Mouse (Mus musculus) neural tube, embryonic 12.5 days (tissue): ENCODE measurements at regions not wholly inside any gene's neighbourhood (a gene's known extent, or its start where the extent isn't known, plus 50 kb on each side); places are given as distances from the start of the nearest gene placed in this dataset.

Experiments
- ATAC-seq: fragments of 200-750 bp; cut with Nextera tagmentation; 2 replicates; pipeline ENCODE4 v1.8.0; 2017; ENCODE audit warnings: low read depth, mild to moderate bottlenecking, moderate TSS enrichment, moderate library complexity; ENCODE audit not compliant: low FRiP score
- H3K27ac ChIP-seq: fragments of 300-500 bp; sonication (generic); 2 replicates; pipeline ENCODE4 v1.5.1; 2016
- H3K27me3 ChIP-seq: fragments of 300-500 bp; sonication (generic); replicated peaks from 2 replicates; pipeline ENCODE4 v1.6.1; 2016; ENCODE audit warnings: mild to moderate bottlenecking
- H3K36me3 ChIP-seq: fragments of 300-500 bp; sonication (generic); 2 replicates; pipeline ENCODE4 v1.6.1; 2016; ENCODE audit warnings: mild to moderate bottlenecking
- H3K4me1 ChIP-seq: fragments of 300-500 bp; sonication (generic); 2 replicates; pipeline ENCODE4 v1.6.1; 2016
- H3K4me2 ChIP-seq: fragments of 300-500 bp; sonication (generic); replicated peaks from 2 replicates; pipeline ENCODE4 v1.6.1; 2016; ENCODE audit warnings: mild to moderate bottlenecking
- H3K4me3 ChIP-seq: fragments of 300-500 bp; sonication (generic); 2 replicates; pipeline ENCODE4 v1.5.1; 2016
- H3K9ac ChIP-seq: fragments of 300-500 bp; sonication (generic); 2 replicates; pipeline ENCODE4 v1.6.1; 2016; ENCODE audit warnings: mild to moderate bottlenecking
- H3K9me3 ChIP-seq: fragments of 300-500 bp; sonication (generic); 2 replicates; pipeline ENCODE4 v1.6.1; 2016; ENCODE audit warnings: mild to moderate bottlenecking
- WGBS: fragments of 180-500 bp; shearing (Covaris S2); methylation state at CpG from one replicate; pipeline ENCODE4 v1.1.7; 2016; 5-methylcytosine and 5-hydroxymethylcytosine counted together

DNA sequence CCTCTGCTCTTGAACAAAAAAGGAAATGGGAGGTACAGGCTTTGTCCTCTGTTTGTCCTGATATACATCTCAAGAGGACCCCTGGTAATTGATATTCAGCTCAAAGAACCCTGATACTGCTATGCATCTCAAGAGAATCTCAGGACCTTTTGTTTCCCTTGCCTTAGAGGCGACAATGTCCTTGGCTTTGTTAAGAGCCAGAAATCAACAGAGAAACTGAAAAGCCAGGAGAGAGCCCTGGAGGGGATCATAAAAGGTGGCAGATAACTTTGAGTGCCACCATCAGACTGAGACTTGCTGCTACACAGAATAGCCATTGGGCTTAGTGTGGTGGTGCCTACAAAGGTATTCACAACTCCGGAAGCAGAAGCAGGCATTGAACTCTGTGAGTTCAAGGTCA, 74.3 kb upstream of the Gadd45a start:
- no peak overlapping the region for H3K27ac ChIP-seq
- H3K9me3 ChIP-seq: no peaks in the 10 kb centered on the region
- 55% methylated on average over 2 of the region's 2 CpGs for WGBS
- ATAC-seq: no peak
- 0 out of 2 replicates have a peak, but pooled peaks cover 3% of the 10 kb centered on the region for H3K4me1 ChIP-seq
- no peak overlapping the region for H3K4me2 ChIP-seq
- H3K4me3 ChIP-seq: no peak overlapping the region
- H3K36me3 ChIP-seq: no peaks in the 10 kb centered on the region
- peaks cover 5% of the 10 kb centered on the region; the same call in 1 of the 2 replicates for H3K27me3 ChIP-seq
- H3K9ac ChIP-seq: no peak overlapping the region

DNA sequence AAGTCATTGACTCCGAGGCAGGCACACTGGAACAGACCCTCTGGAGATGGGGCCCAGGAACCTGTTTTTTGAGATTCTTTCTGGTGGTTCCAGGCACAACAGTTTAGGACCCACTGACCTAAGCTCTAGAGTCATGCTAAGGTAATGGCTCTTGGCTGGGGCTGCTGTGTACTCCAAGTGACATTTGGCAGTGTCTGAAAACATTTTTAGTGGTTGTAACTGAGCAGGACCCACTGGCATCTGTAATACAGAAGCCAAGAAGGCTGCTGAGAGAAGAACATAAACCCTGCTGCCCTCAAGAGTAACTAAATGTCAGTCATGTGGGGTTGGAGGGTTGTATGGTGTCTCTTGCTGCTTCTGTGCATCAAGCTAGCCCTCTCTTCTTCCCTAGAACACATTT, 73.1 kb upstream of the Gadd45a start:
- peaks cover 5% of the 10 kb centered on the region; the same call in 1 of the 2 replicates for H3K27me3 ChIP-seq
- H3K4me1 ChIP-seq: 0 out of 2 replicates have a peak, but pooled peaks cover 3% of the 10 kb centered on the region
- no peaks in the 10 kb centered on the region for H3K9me3 ChIP-seq
- no peak overlapping the region for H3K27ac ChIP-seq
- no peak for ATAC-seq
- H3K36me3 ChIP-seq: no peaks in the 10 kb centered on the region
- 72% methylated on average over 1 of the region's 1 CpGs for WGBS
- no peak overlapping the region for H3K4me2 ChIP-seq
- H3K9ac ChIP-seq: no peak overlapping the region
- H3K4me3 ChIP-seq: no peak overlapping the region

DNA sequence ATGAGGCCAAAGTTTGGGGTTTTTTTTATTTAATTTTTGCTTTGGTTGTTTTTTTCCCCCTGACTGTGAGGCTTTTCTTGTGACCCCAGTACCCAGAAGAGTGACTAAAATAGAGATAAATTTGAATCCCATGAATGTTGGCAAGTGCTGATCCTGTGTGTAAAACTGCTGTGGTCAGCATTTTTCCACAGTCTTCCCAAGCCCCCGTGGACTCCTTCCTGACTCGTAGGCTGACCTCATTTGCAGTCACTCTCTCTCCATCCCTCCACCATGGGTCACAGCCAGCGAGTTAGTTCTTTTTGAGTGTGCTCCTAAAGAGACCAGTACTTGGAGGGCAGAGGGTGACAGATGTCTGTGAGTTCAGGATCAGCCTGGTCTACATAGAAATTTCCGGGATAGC, 72.5 kb upstream of the Gadd45a start:
- no peak overlapping the region for H3K4me2 ChIP-seq
- no peak overlapping the region for H3K9ac ChIP-seq
- no peak for ATAC-seq
- 0 out of 2 replicates have a peak, but pooled peaks cover 3% of the 10 kb centered on the region for H3K4me1 ChIP-seq
- no peaks in the 10 kb centered on the region for H3K36me3 ChIP-seq
- no peak overlapping the region for H3K4me3 ChIP-seq
- H3K27me3 ChIP-seq: peaks cover 5% of the 10 kb centered on the region; the same call in 1 of the 2 replicates
- H3K27ac ChIP-seq: no peak overlapping the region
- 65% methylated on average over 4 of the region's 4 CpGs for WGBS
- H3K9me3 ChIP-seq: no peaks in the 10 kb centered on the region

DNA sequence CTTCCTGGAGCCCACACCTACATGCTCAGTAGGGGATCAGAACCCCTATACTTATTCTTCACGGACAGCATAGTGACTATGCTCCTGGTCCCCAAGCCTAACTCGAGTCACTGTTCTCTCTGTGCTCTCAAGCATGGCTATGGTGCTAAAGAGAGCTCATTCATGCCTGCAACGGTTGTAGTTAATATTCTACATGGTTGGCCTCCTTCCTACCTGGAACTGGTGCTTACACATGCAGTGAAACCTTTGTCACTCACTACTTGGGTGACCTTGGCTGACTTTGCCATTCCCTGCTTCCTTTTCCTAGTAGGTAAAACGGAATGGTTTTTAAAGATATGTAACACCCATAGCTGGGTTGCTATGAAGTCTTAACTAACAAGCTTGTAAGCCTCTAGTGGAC, 70.3 kb upstream of the Gadd45a start:
- Histone ChIP-seq H3K9me3 (no peaks in the 10 kb centered on the region), H3K4me2 (no peak overlapping the region), H3K27me3 (no peaks in the 10 kb centered on the region), H3K4me1 (no peaks in the 10 kb centered on the region), H3K27ac (no peak overlapping the region), H3K9ac (no peak overlapping the region), H3K4me3 (no peak overlapping the region), H3K36me3 (no peaks in the 10 kb centered on the region)
- 85% methylated on average over 4 of the region's 4 CpGs for WGBS
- ATAC-seq: no peak

DNA sequence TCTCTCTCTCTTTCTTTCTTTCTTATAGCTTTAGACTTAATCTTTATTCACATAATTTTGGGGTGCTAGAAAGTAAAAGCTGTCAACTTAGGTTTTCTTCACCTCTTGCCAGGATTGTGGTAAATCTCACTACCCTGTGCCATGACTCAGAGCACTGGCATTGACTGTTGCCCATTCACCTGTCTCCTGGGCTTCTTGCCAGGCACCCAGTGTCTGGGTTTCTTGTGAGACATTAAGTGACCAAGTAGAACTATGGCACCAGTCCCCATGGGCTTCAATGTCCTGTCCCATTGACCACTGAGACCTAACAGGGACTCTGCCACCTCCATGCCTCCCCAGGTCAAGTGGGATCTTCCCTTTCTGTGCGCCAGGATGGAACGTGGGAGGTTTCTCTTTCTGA, 69.2 kb upstream of the Gadd45a start:
- no peaks in the 10 kb centered on the region for H3K9me3 ChIP-seq
- no peak overlapping the region for H3K27ac ChIP-seq
- H3K36me3 ChIP-seq: no peaks in the 10 kb centered on the region
- H3K4me1 ChIP-seq: no peaks in the 10 kb centered on the region
- H3K9ac ChIP-seq: no peak overlapping the region
- WGBS: 90% methylated on average over 2 of the region's 2 CpGs
- no peak overlapping the region for H3K4me2 ChIP-seq
- no peak overlapping the region for H3K4me3 ChIP-seq
- no peaks in the 10 kb centered on the region for H3K27me3 ChIP-seq
- no peak for ATAC-seq

DNA sequence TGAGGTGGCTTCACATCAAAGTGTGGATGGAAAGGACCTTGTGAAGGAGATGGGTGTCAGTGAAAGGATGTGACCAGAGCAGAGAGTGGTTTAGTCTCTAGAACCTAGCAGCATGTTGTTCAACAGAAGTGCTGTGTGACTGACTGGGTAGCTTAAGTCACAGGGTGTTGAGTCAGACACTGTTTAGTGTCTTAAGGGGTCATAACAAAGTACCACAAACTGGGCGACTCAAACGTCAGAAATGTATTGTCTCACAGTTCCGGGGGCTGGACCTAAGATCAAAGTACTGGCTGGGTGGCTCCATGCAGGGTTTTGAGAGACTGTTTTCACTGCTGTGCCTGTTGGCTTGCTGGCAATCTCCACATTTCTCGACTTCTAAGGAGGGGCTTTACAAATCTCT, 68.1 kb upstream of the Gadd45a start:
- no peak overlapping the region for H3K27ac ChIP-seq
- WGBS: 6% methylated on average over 4 of the region's 4 CpGs
- H3K9ac ChIP-seq: no peak overlapping the region
- no peak overlapping the region for H3K4me3 ChIP-seq
- ATAC-seq: no peak
- no peaks in the 10 kb centered on the region for H3K27me3 ChIP-seq
- no peak overlapping the region for H3K4me2 ChIP-seq
- H3K36me3 ChIP-seq: no peaks in the 10 kb centered on the region
- no peaks in the 10 kb centered on the region for H3K4me1 ChIP-seq
- no peaks in the 10 kb centered on the region for H3K9me3 ChIP-seq

DNA sequence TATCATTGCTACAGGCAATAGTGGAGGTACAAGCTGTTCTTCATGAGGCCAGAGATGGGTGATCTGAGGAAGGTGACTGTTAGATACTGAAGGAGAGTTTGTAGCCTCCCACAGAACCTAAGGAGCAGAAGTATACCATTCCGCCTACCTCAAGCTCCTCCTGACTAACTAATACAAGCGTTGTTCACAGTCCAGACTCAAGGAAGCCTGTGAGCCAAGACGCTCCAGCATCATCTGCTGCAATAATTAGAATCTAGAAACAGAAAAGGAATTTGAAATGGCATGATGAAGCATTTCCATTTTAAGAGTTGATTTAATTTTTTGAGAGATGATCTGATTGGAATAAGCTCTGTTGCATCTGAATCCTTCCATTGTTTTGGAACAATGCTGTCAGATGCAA, 66.9 kb upstream of the Gadd45a start:
- 89% methylated on average over 3 of the region's 3 CpGs for WGBS

DNA sequence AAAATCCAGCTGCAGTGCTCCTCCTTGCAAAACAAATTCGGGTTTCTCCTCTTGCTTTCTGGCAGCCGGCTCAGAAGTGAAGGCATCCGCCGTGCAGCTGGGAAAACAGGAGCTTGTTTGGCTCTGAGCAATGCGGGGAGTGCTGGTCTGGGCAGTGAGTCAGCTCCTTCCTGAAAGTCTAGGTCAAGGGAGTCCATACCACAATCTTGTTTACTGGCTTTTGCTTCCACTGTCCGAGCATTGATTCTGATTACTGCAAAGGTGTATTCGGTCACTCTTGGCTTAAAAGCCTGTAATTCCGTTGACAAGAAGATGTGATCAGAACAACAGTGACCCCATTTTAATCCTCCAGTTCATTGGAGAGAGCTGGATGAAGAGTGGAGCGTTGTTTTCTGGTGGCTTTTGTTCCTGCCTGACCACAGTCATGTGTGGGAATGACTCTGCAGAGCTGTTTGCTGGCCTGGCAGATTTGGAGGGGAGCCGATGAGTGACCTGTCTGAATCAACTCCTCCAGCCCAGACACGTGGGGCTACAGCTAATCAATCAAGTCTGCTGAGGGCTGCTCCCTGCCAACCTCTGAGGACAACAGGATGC, 65.4 kb upstream of the Gadd45a start:
- Histone ChIP-seq H3K27me3 (no peaks in the 10 kb centered on the region), H3K27ac (no peak overlapping the region), H3K36me3 (no peaks in the 10 kb centered on the region), H3K4me2 (no peak overlapping the region), H3K9ac (no peak overlapping the region), H3K9me3 (no peaks in the 10 kb centered on the region), H3K4me3 (no peak overlapping the region), H3K4me1 (no peaks in the 10 kb centered on the region)
- WGBS: 71% methylated on average over 11 of the region's 11 CpGs
- no peak for ATAC-seq

More for the DNA sequence above, 66.9 kb upstream of the Gadd45a start:
- H3K9me3 ChIP-seq: no peaks in the 10 kb centered on the region
- no peaks in the 10 kb centered on the region for H3K4me1 ChIP-seq
- H3K4me3 ChIP-seq: no peak overlapping the region
- H3K9ac ChIP-seq: no peak overlapping the region
- H3K36me3 ChIP-seq: no peaks in the 10 kb centered on the region
- H3K4me2 ChIP-seq: no peak overlapping the region
- no peak overlapping the region for H3K27ac ChIP-seq
- no peak for ATAC-seq
- no peaks in the 10 kb centered on the region for H3K27me3 ChIP-seq

DNA sequence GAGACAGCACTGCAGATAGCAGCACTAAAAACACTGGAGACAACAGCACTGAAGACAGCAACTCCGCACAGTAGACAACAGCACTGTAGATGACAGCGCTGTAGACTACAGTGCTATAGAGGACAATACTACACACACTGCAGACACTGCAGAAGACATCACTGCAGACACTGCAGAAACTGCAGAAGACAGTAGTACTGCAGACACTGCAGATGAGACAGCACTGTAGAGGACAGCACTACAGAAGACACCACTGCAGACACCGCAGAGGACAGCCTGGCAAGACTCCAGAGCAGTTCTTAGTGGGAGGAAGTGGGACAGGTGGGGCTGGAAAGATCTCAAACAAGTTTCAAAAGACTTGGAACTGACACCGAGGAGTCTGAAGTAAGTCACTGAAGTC, 64.8 kb upstream of the Gadd45a start:
- no peak overlapping the region for H3K4me2 ChIP-seq
- H3K27ac ChIP-seq: no peak overlapping the region
- no peak overlapping the region for H3K9ac ChIP-seq
- 91% methylated on average over 4 of the region's 4 CpGs for WGBS
- H3K9me3 ChIP-seq: no peaks in the 10 kb centered on the region
- H3K36me3 ChIP-seq: no peaks in the 10 kb centered on the region
- ATAC-seq: no peak
- no peaks in the 10 kb centered on the region for H3K4me1 ChIP-seq
- H3K4me3 ChIP-seq: no peak overlapping the region
- no peaks in the 10 kb centered on the region for H3K27me3 ChIP-seq

DNA sequence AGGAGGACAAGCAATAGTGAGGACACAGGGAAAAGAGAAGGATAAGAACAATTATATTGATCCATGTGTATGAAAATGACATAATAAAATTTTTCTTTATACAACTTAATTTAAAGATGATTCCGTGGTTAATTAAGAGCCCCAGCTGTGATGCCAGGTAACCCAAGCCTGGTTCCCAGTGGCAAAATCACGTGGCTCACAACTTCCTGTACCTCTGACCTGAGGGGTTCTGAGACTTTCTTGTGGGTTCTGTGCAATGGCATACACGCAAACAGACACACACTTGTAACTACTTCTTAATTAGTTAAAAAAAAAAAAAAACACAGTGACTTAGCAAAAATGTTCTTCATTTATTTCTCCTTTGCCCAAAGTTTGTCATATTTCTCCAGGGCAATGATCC, 57.2 kb upstream of the Gadd45a start:
- no peak overlapping the region for H3K4me2 ChIP-seq
- no peaks in the 10 kb centered on the region for H3K36me3 ChIP-seq
- no peaks in the 10 kb centered on the region for H3K27me3 ChIP-seq
- 79% methylated on average over 3 of the region's 3 CpGs for WGBS
- no peak overlapping the region for H3K9ac ChIP-seq
- H3K9me3 ChIP-seq: no peaks in the 10 kb centered on the region
- H3K4me3 ChIP-seq: no peak overlapping the region
- no peak overlapping the region for H3K27ac ChIP-seq
- H3K4me1 ChIP-seq: no peaks in the 10 kb centered on the region
- ATAC-seq: no peak

DNA sequence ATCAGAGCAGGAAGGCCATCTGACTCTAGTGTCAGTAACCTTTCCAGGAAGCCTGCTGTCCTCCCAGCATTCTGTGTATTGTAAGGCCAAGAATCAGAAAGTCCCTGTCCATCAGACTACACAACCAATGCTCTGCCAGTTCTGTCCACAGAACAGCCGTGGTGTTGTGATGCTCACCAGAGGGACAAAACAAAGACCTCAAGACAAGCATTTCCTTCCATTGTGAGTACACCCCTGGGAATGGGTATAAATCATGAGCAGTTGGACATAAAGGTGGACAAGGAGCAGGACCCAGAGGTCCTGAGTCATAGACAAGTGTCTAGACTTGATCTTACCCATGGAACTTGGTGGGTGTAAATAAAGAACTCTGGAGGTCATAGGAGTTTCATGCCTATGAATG, 55.9 kb upstream of the Gadd45a start:
- no peaks in the 10 kb centered on the region for H3K9me3 ChIP-seq
- 50% methylated on average over 1 of the region's 1 CpGs for WGBS

DNA sequence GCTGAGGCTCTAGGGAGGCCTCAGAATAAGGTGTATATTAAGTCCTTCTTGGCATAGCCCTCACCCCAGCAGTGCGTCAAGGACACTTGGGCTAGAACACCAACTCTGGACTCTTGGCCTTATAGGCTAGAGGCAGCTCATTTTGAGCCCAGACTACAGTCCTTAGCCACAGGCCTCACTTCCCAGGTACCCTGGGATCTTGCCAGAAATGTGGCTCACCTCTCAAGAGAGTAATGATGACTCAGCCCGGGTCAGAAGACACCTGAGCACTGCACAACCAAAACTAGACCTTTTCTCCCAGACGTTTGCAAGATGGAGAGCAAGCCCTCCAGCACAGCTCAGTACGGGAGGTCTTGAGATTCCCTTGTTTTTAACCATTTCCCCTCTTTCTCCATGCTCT, 52.9 kb upstream of the Gadd45a start:
- H3K4me1 ChIP-seq: no peaks in the 10 kb centered on the region
- H3K27ac ChIP-seq: no peak overlapping the region
- H3K4me3 ChIP-seq: no peak overlapping the region
- 79% methylated on average over 4 of the region's 4 CpGs for WGBS
- H3K4me2 ChIP-seq: no peak overlapping the region
- H3K27me3 ChIP-seq: no peaks in the 10 kb centered on the region
- ATAC-seq: no peak
- H3K36me3 ChIP-seq: no peaks in the 10 kb centered on the region
- no peaks in the 10 kb centered on the region for H3K9me3 ChIP-seq
- no peak overlapping the region for H3K9ac ChIP-seq

More for the DNA sequence above, 55.9 kb upstream of the Gadd45a start:
- no peak for ATAC-seq
- no peaks in the 10 kb centered on the region for H3K27me3 ChIP-seq
- no peaks in the 10 kb centered on the region for H3K36me3 ChIP-seq
- no peak overlapping the region for H3K4me2 ChIP-seq
- no peaks in the 10 kb centered on the region for H3K4me1 ChIP-seq
- no peak overlapping the region for H3K4me3 ChIP-seq
- H3K27ac ChIP-seq: no peak overlapping the region
- no peak overlapping the region for H3K9ac ChIP-seq

DNA sequence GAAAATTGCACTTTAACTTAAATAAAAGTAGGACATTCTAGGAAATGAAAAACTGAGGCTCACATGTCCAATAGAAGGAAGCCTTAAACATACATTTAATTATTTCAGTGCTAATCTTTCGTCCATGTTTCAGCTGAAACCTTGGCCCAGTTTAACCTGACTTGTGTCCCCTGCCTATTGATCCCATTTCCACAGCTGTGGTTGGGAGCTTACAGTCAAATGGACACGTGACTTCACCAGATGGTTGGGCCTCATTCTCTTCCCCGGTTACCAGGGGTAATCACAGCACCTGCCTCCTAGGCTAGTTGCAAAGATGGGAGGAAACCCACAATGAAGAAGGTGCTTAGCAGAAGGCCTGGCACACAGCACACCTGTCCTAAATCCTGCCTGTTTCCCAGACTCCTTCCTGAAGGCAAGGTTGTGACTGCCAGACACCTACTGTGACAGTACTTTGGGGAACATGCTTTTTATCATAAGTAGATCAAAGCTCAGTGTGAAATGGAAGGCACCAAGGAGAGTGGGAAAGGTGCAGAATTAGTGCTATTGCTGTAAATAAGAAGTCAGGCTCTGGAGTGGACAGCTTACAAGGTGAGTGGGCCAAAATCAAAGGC, 52.4 kb upstream of the Gadd45a start:
- Histone ChIP-seq H3K9ac (no peak overlapping the region), H3K27ac (no peak overlapping the region), H3K36me3 (no peaks in the 10 kb centered on the region), H3K4me3 (no peak overlapping the region), H3K9me3 (no peaks in the 10 kb centered on the region), H3K4me1 (no peaks in the 10 kb centered on the region), H3K27me3 (no peaks in the 10 kb centered on the region), H3K4me2 (no peak overlapping the region)
- 70% methylated on average over 3 of the region's 3 CpGs for WGBS
- ATAC-seq: no peak
